Mouse (Mus musculus): Measurements from ENCODE around the gene Ebpl. TPM values are rescaled to one million over a fixed set of nuclear protein-coding genes. Genes with fewer than 3 reads are reported as not detected.
"Not testable (repeated sequence)": the region's sequence is repeated elsewhere in the genome, so short reads cannot be mapped to it uniquely, and the experiment has no call there.

Gene Ebpl
- polyA plus RNA-seq, 1 experiment from 2014 or later, result 9.9 TPM

DNA sequence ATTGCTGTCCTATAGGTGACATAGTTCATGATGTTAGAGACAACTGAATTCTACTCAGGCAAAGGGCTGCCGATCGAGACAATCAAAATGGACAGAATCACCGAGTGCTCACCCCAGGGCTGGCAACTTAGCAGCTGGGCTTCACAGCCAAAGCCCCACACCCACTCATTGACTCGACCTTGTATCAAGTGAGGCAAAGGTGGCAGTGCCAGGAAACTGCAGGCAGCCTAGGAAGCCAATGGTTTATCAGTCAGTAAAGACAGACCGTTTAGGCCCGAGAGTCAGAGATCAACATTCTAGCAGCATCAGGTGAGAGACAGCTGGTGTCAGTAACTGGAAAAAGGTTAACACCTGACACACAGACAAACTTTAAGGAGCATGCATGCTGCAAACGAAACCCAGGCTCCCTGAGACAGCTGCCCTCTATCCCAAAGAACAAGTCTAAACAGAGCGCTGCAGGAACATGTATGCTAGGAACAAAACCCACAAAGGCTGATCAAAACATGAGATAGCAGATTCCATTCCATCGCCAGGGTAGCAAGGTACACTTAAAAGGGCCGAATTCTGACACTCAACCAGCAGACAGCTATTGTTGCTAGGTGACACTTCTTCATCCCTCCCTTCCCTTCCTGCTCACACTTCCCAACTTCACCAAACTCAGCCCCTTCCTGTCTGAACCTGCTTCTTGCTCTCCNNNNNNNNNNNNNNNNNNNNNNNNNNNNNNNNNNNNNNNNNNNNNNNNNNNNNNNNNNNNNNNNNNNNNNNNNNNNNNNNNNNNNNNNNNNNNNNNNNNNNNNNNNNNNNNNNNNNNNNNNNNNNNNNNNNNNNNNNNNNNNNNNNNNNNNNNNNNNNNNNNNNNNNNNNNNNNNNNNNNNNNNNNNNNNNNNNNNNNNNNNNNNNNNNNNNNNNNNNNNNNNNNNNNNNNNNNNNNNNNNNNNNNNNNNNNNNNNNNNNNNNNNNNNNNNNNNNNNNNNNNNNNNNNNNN is 5.7 kb downstream of the Ebpl start:
- ATAC-seq (replicated peaks), result no peak
- no peak overlapping the region for H3K27ac ChIP-seq
- H3K9ac ChIP-seq, result no peak overlapping the region
- WGBS, result 74% methylated on average over 10 of the region's 10 CpGs
- no peaks in the 10 kb centered on the region for H3K4me1 ChIP-seq
- no peaks in the 10 kb centered on the region for H3K27me3 ChIP-seq (replicated peaks)
- H3K4me2 ChIP-seq, result no peak overlapping the region
- no peaks in the 10 kb centered on the region for H3K9me3 ChIP-seq
- H3K4me3 ChIP-seq, result no peak overlapping the region
- no peaks in the 10 kb centered on the region for H3K36me3 ChIP-seq (replicated peaks)

DNA sequence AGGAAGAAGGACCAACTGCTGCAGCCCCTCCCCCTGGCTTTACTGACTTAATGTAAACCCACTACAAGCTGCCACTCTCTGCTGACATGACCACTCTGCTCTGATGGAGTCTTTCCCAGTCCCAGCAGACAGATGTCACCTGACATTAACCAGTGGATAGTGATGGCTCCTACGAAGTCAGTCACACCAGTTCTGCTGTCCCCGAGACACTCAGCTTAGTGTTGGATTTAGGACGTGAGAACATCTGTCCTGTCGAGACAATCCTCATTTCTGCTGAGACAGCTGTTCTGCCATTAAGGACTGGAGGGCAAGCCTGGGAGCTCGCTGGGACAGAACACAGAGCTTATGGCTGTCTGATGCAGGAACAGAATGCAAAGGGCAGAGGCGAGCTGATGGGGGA is 9.4 kb downstream of the Ebpl start:
- H3K4me2 ChIP-seq, result no peak overlapping the region
- H3K27me3 ChIP-seq (replicated peaks), result no peaks in the 10 kb centered on the region
- no peak for ATAC-seq (replicated peaks)
- H3K9me3 ChIP-seq, result no peaks in the 10 kb centered on the region
- H3K4me1 ChIP-seq, result no peaks in the 10 kb centered on the region
- H3K9ac ChIP-seq, result no peak overlapping the region
- WGBS, result 62% methylated on average over 6 of the region's 6 CpGs
- H3K27ac ChIP-seq, result no peak overlapping the region
- H3K4me3 ChIP-seq, result no peak overlapping the region
- no peaks in the 10 kb centered on the region for H3K36me3 ChIP-seq (replicated peaks)

DNA sequence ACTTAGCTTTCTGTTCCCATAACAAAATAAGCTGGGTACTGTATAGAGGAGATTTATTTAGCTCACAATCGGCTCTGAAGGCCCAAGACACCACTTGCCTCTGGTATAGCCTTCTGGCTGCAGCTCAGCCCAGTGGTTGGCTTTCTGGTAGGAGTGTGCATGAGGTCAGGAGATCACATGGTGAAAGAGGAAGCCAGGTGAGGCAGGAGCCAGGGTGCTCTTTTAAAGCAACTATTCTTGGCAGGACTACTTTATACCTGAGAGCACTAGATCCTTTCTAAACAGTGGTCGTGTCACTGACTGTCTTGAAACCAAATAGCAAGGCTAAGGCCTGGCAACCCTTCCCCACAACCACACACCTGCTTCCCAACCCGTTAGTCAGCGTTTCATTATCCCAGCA is 10.4 kb downstream of the Ebpl start:
- 89% methylated on average over 4 of the region's 4 CpGs for WGBS
- Histone ChIP-seq H3K27ac (no peak overlapping the region), H3K4me3 (no peak overlapping the region)

DNA sequence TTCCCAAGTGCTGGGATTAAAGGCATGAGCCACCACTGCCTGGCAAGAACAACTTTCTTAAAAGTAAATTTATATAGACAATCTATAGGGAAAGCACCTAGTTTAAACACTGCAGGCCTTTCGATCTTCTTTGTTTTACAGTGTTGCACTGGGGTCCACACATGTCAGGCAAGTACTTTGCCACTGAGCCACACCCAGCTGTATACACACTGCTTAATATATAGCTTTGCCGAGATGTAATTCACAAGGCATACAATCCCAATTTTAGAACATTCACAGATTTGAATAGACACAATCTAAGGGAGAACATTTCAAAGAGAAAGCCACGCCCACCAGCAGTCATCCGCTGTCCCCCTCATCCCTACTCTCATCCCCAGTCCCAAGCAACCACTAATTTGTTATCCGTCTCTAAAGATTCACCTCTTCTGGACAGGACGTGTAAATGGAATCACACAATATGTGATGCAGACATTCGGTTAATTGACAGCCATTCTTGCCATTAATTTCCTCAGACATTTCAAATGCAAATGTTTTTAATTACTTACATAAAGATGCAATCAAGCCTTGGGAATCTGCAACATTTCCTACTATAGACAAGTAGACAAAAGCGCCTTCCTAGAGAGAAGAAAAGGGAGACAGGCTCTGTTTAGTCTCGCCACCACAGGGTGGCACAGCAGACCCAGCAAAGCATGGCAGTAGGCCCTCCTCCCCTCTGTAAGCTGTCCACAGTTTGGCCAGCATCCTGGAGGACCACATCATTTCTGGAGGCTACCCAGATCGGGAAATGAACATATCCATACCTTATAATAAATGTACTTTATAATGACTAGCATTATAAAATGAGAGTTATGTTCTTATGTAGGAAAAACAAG is 13.2 kb downstream of the Ebpl start:
- Histone ChIP-seq H3K4me3 (no peak overlapping the region), H3K9ac (no peak overlapping the region), H3K4me2 (no peak overlapping the region), H3K27ac (no peak overlapping the region), H3K4me1 (no peaks in the 10 kb centered on the region), H3K36me3 (replicated peaks) (no peaks in the 10 kb centered on the region), H3K9me3 (no peaks in the 10 kb centered on the region), H3K27me3 (replicated peaks) (no peaks in the 10 kb centered on the region)
- 62% methylated on average over 10 of the region's 10 CpGs for WGBS
- ATAC-seq (replicated peaks), result peak; percentile 69; the same call in 1 of the 2 replicates

More for the DNA sequence above, 10.4 kb downstream of the Ebpl start:
- Histone ChIP-seq H3K27me3 (replicated peaks) (no peaks in the 10 kb centered on the region), H3K9me3 (no peaks in the 10 kb centered on the region), H3K4me2 (no peak overlapping the region), H3K36me3 (replicated peaks) (no peaks in the 10 kb centered on the region), H3K4me1 (no peaks in the 10 kb centered on the region), H3K9ac (no peak overlapping the region)
- no peak for ATAC-seq (replicated peaks)

DNA sequence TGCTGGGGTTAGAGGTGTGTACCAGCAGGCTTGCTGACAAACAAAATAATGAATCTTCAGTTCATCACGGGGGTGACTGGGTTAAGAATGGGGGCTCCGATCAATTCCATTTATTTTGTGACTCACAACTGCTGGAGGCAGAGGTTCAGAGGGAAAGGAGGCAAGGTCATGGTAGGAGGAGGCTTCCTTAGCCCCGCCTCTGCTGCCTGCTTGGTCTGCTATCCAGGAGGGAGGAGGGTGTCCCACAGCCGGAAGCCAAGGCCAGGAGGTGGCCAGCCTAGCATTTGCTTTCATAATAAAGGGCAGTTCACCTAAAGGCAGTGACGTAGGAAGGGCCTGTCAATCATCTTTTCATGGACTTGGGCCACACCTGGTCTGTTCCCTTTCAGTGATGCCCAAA is 15.6 kb downstream of the Ebpl start:
- 76% methylated on average over 5 of the region's 5 CpGs for WGBS
- Histone ChIP-seq H3K27me3 (replicated peaks) (no peaks in the 10 kb centered on the region), H3K36me3 (replicated peaks) (no peaks in the 10 kb centered on the region)

DNA sequence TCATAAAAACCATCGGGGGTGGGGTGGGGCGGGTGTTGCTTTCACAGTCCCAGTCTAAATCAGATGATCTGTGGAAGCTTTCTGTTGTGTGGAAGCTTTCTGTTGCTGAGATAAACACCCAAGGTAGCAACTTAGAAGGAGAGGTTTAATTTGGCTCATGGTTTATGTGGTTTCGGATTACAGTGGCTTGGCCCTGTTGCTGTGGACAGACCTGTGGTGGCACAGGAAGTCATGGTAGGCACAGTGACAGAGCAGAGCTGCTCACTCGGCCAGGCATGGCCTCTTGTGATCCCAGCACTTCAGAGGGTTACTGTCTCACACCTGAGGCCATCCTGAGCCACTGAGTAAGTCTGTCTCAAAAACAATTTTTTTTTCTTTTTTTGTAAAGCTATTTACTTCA is 20.9 kb downstream of the Ebpl start:
- Histone ChIP-seq H3K27ac (no peak overlapping the region), H3K4me3 (no peak overlapping the region), H3K36me3 (replicated peaks) (no peaks in the 10 kb centered on the region), H3K9ac (no peak overlapping the region), H3K4me1 (no peaks in the 10 kb centered on the region), H3K4me2 (no peak overlapping the region), H3K27me3 (replicated peaks) (no peaks in the 10 kb centered on the region), H3K9me3 (no peaks in the 10 kb centered on the region)
- 84% methylated on average over 4 of the region's 4 CpGs for WGBS
- ATAC-seq (replicated peaks), result no peak

More for the DNA sequence above, 15.6 kb downstream of the Ebpl start:
- H3K4me1 ChIP-seq, result no peaks in the 10 kb centered on the region
- no peak overlapping the region for H3K4me3 ChIP-seq
- no peak overlapping the region for H3K4me2 ChIP-seq
- ATAC-seq (replicated peaks), result no peak
- H3K9ac ChIP-seq, result no peak overlapping the region
- H3K27ac ChIP-seq, result no peak overlapping the region
- no peaks in the 10 kb centered on the region for H3K9me3 ChIP-seq

GRCm38 (mm10) chr14:61330996-61331561 is 29.2 kb downstream of the Ebpl start:
- H3K9ac ChIP-seq, result no peak overlapping the region
- H3K27ac ChIP-seq, result peak overlapping the region; percentile 65
- H3K36me3 ChIP-seq (replicated peaks), result no peaks in the 10 kb centered on the region
- no peaks in the 10 kb centered on the region for H3K27me3 ChIP-seq (replicated peaks)
- 19% methylated on average over 13 of the region's 13 CpGs for WGBS
- H3K9me3 ChIP-seq, result no peaks in the 10 kb centered on the region
- ATAC-seq (replicated peaks), result peak; percentile 74
- H3K4me2 ChIP-seq, result peak overlapping the region; percentile 32
- H3K4me3 ChIP-seq, result no peak overlapping the region
- peaks cover 18% of the 10 kb centered on the region for H3K4me1 ChIP-seq

GRCm38 (mm10) chr14:61330591-61330990 is 29.6 kb downstream of the Ebpl start:
- H3K4me1 ChIP-seq, result peaks cover 18% of the 10 kb centered on the region
- H3K4me3 ChIP-seq, result no peak overlapping the region
- H3K27ac ChIP-seq, result peak overlapping the region; percentile 65; the same call in 1 of the 2 replicates
- H3K4me2 ChIP-seq, result peak overlapping the region; percentile 32; the same call in 1 of the 2 replicates
- no peaks in the 10 kb centered on the region for H3K36me3 ChIP-seq (replicated peaks)
- H3K9ac ChIP-seq, result no peak overlapping the region
- H3K9me3 ChIP-seq, result no peaks in the 10 kb centered on the region
- WGBS, result 39% methylated on average over 11 of the region's 11 CpGs
- no peaks in the 10 kb centered on the region for H3K27me3 ChIP-seq (replicated peaks)
- ATAC-seq (replicated peaks), result peak; percentile 62

DNA sequence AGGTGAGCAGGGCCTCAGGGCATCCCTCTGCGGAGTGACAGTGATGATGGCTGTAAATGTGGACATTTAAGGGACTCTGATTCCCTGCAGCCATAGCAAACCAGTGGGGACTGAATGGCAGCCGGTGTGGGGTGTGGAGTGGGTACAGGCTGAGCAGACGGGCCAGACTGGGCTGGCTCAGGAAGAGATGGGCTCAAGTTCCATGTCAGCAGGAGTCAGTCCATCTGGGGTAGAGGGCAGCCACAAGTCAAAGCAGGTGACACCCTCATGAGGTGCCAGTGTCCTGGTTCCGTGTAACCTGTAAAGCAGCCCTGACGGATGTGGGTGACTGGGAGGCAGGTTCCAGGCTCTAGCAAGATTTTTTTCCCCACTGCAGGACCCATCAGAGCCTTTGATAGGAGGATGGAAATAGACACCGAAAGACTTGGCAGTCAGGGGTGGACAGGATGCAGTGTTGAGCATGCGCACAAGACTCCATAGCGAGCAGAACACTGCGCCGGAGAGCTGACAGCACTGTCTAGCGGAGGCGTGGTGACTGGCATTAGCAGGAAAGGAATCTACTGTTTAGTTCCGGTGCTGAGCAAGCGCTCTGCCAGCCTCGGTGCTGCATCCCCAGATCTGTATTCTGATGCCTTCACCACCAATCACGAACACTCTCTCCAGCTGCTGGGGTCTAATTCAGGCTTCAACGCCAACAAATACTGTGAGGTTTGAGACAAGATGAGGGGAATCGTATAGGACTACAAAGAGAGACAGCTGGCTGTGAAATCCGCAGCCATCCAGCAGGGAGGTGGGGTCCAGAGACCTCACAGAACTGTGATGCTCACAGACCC is 32.4 kb downstream of the Ebpl start:
- ATAC-seq (replicated peaks), result peak; percentile 90
- peak overlapping the region; percentile 49 for H3K4me2 ChIP-seq
- WGBS, result 28% methylated on average over 19 of the region's 19 CpGs

GRCm38 (mm10) chr14:61327007-61327406 is 33.2 kb downstream of the Ebpl start:
- ATAC-seq (replicated peaks); H3K4me3 ChIP-seq: not testable (repeated sequence)

More for the DNA sequence above, 32.4 kb downstream of the Ebpl start:
- no peaks in the 10 kb centered on the region for H3K27me3 ChIP-seq (replicated peaks)
- H3K4me1 ChIP-seq, result peaks cover 18% of the 10 kb centered on the region
- no peaks in the 10 kb centered on the region for H3K36me3 ChIP-seq (replicated peaks)
- peak overlapping the region; percentile 36 for H3K9ac ChIP-seq
- H3K9me3 ChIP-seq, result no peaks in the 10 kb centered on the region
- H3K4me3 ChIP-seq, result peak overlapping the region; percentile 30
- H3K27ac ChIP-seq, result peak overlapping the region; percentile 81

GRCm38 (mm10) chr14:61322740-61323139 is 37.5 kb downstream of the Ebpl start:
- no peak overlapping the region for H3K4me2 ChIP-seq

More at GRCm38 (mm10) chr14:61327007-61327406, 33.2 kb downstream of the Ebpl start:
- not testable (repeated sequence) for H3K27ac ChIP-seq; H3K27me3 ChIP-seq (replicated peaks); H3K9me3 ChIP-seq; H3K9ac ChIP-seq; H3K4me2 ChIP-seq; H3K36me3 ChIP-seq (replicated peaks)
- peaks cover 18% of the 10 kb centered on the region for H3K4me1 ChIP-seq
- 18% methylated on average over 6 of the region's 6 CpGs for WGBS

More at GRCm38 (mm10) chr14:61322740-61323139, 37.5 kb downstream of the Ebpl start:
- Histone ChIP-seq H3K9ac (no peak overlapping the region), H3K27me3 (replicated peaks) (no peaks in the 10 kb centered on the region), H3K27ac (no peak overlapping the region), H3K36me3 (replicated peaks) (no peaks in the 10 kb centered on the region), H3K4me3 (no peak overlapping the region), H3K4me1 (peaks cover 7% of the 10 kb centered on the region), H3K9me3 (no peaks in the 10 kb centered on the region; the same call in 1 of the 2 replicates)
- 92% methylated on average over 1 of the region's 1 CpGs for WGBS
- ATAC-seq (replicated peaks), result no peak

All from midbrain, embryonic 15.5 days (tissue).